Mouse (Mus musculus) hindbrain, postnatal 0 days (tissue): Measurements from ENCODE around the gene Pum2. TPM values are rescaled to one million over a fixed set of nuclear protein-coding genes. Genes with fewer than 3 reads are reported as not detected.
A peak's percentile ranks its signal among the peaks of the same experiment; 100 is the strongest.

ENCODE experiments used
- ATAC-seq: fragments of 200-750 bp; cut with Nextera tagmentation; 2 replicates; pipeline ENCODE4 v1.8.0; 2017; ENCODE audit warnings: mild to moderate bottlenecking, moderate TSS enrichment, moderate library complexity
- DNase-seq: peaks from one replicate; pipeline ENCODE4 v3.0.0-alpha.2; 2015; ENCODE audit warnings: low spot score
- H3K27ac ChIP-seq: fragments of 300-500 bp; sonication (generic); 2 replicates; pipeline ENCODE4 v1.5.1; 2014; ENCODE audit warnings: mild to moderate bottlenecking
- H3K27me3 ChIP-seq: fragments of 300-500 bp; sonication (generic); 2 replicates; pipeline ENCODE4 v1.6.1; 2014; ENCODE audit warnings: low read length, mixed read lengths; ENCODE audit not compliant: insufficient read depth
- H3K36me3 ChIP-seq: fragments of 300-500 bp; sonication (generic); 2 replicates; pipeline ENCODE4 v1.6.1; 2014; ENCODE audit warnings: low read length, mixed read lengths; ENCODE audit not compliant: insufficient read depth
- H3K4me1 ChIP-seq: fragments of 300-500 bp; sonication (generic); 2 replicates; pipeline ENCODE4 v1.6.1; 2014; ENCODE audit warnings: antibody characterized with exemption, low read length, mixed read lengths; ENCODE audit not compliant: insufficient read depth
- H3K4me2 ChIP-seq: fragments of 300-500 bp; sonication (generic); 2 replicates; pipeline ENCODE4 v1.6.1; 2014; ENCODE audit warnings: low read depth, mild to moderate bottlenecking, low read length, moderate library complexity, mixed read lengths
- H3K4me3 ChIP-seq: fragments of 300-500 bp; sonication (generic); 2 replicates; pipeline ENCODE4 v1.5.1; 2014; ENCODE audit warnings: low read length
- H3K9ac ChIP-seq: fragments of 300-500 bp; sonication (generic); replicated peaks from 2 replicates; pipeline ENCODE4 v1.6.1; 2014; ENCODE audit warnings: mild to moderate bottlenecking, low read length, moderate library complexity, mixed read lengths
- H3K9me3 ChIP-seq: fragments of 300-500 bp; sonication (generic); 2 replicates; pipeline ENCODE4 v1.6.1; 2016; ENCODE audit warnings: low read length, mixed read lengths
- CTCF ChIP-seq: IDR thresholded peaks from 2 replicates; pipeline ENCODE4 v1.5.1; 2016; ENCODE audit warnings: antibody characterized with exemption, control low read depth, low read depth
- WGBS: fragments of 180-500 bp; shearing (Covaris S2); extraction: QIAGEN DNeasy Blood & Tissue Kit; methylation state at CpG from one replicate; pipeline ENCODE4 v1.1.7; 2014; 5-methylcytosine and 5-hydroxymethylcytosine counted together
- polyA plus RNA-seq: library from polyadenylated mRNA; unstranded; fragments of >200 nt; fragmentation: Nextera tagmentation; extraction: Ambion mirVana; gene quantifications from 2 replicates; pipeline ENCODE4 v1.2.1, GENCODE M21; 2015
- total RNA-seq: library from RNA; depleted of rRNA; stranded (reverse); fragments of >200 nt; gene quantifications from 2 replicates; pipeline ENCODE4 v1.2.3, GENCODE M21; 2014; rRNA removed

The Pum2 gene
- total RNA-seq: 118 and 133 TPM in 2 replicates
- polyA plus RNA-seq: 31.1 and 34.5 TPM in 2 replicates

- TF ChIP-seq CTCF: no peak
- peak within 1 kb of the TSS; percentile 64 for H3K4me2 ChIP-seq
- H3K9ac ChIP-seq: peak within 1 kb of the TSS; percentile 99
- no peaks in the 10 kb centered on the region for H3K27me3 ChIP-seq
- peak within 1 kb of the TSS; percentile 98 for H3K27ac ChIP-seq
- DNase-seq: peak; percentile 98
- no peaks in the 10 kb centered on the region for H3K36me3 ChIP-seq
- peak within 1 kb of the TSS; percentile 93 for H3K4me3 ChIP-seq
- H3K4me1 ChIP-seq: peaks cover 19% of the 10 kb centered on the region
- H3K9me3 ChIP-seq: no peaks in the 10 kb centered on the region
- WGBS: 0% methylated on average over 27 of the region's 41 CpGs
- peak; percentile 97 for ATAC-seq
These were observed at the start of gene Pum2 for GRCm38 (mm10) chr12:8673974-8674306. Pum2 (plus strand) TSS chr12:8674134.

- Histone ChIP-seq H3K27me3 (no peaks in the 10 kb centered on the region), H3K4me1 (no peaks in the 10 kb centered on the region), H3K27ac (no peak overlapping the region), H3K9me3 (no peaks in the 10 kb centered on the region), H3K4me2 (no peak overlapping the region), H3K36me3 (no peaks in the 10 kb centered on the region), H3K9ac (no peak overlapping the region), H3K4me3 (no peak overlapping the region)
- WGBS: 93% methylated on average over 6 of the region's 6 CpGs
- ATAC-seq (no peak), DNase-seq (no peak)
- TF ChIP-seq CTCF: no peak
These were observed 44.4 kb upstream of the Pum2 start for GRCm38 (mm10) chr12:8629537-8629936.

- Histone ChIP-seq H3K9me3 (no peaks in the 10 kb centered on the region), H3K9ac (no peak overlapping the region), H3K4me3 (no peak overlapping the region), H3K27ac (no peak overlapping the region), H3K27me3 (no peaks in the 10 kb centered on the region), H3K4me2 (no peak overlapping the region), H3K36me3 (no peaks in the 10 kb centered on the region), H3K4me1 (no peaks in the 10 kb centered on the region)
- DNase-seq: no peak
- TF ChIP-seq CTCF: no peak
- no peak for ATAC-seq
- 94% methylated on average over 1 of the region's 1 CpGs for WGBS
These were observed 42.2 kb upstream of the Pum2 start for GRCm38 (mm10) chr12:8631691-8632090.

- Histone ChIP-seq H3K27me3 (no peaks in the 10 kb centered on the region), H3K9me3 (no peaks in the 10 kb centered on the region), H3K36me3 (no peaks in the 10 kb centered on the region), H3K4me1 (no peaks in the 10 kb centered on the region), H3K9ac (no peak overlapping the region), H3K4me3 (no peak overlapping the region), H3K27ac (no peak overlapping the region), H3K4me2 (no peak overlapping the region)
- ATAC-seq (no peak), DNase-seq (no peak)
- WGBS: 83% methylated on average over 2 of the region's 2 CpGs
- no peak for TF ChIP-seq CTCF
These were observed 41.1 kb upstream of the Pum2 start for GRCm38 (mm10) chr12:8632737-8633365.

- H3K4me3 ChIP-seq: no peak overlapping the region
- no peaks in the 10 kb centered on the region for H3K9me3 ChIP-seq
- H3K27ac ChIP-seq: no peak overlapping the region
- no peak overlapping the region for H3K4me2 ChIP-seq
- ATAC-seq (no peak), DNase-seq (no peak)
- 98% methylated on average over 1 of the region's 1 CpGs for WGBS
- TF ChIP-seq CTCF: no peak
- H3K9ac ChIP-seq: no peak overlapping the region
- no peaks in the 10 kb centered on the region for H3K36me3 ChIP-seq
- H3K4me1 ChIP-seq: no peaks in the 10 kb centered on the region
- H3K27me3 ChIP-seq: no peaks in the 10 kb centered on the region
These were observed 39.6 kb upstream of the Pum2 start for GRCm38 (mm10) chr12:8634306-8634705.

- Histone ChIP-seq H3K4me2 (no peak overlapping the region), H3K36me3 (no peaks in the 10 kb centered on the region), H3K4me1 (no peaks in the 10 kb centered on the region), H3K27me3 (no peaks in the 10 kb centered on the region), H3K27ac (no peak overlapping the region), H3K9ac (no peak overlapping the region), H3K4me3 (no peak overlapping the region), H3K9me3 (no peaks in the 10 kb centered on the region)
- TF ChIP-seq CTCF: no peak
- no peak for DNase-seq
- ATAC-seq: no peak
- 97% methylated on average over 4 of the region's 4 CpGs for WGBS
These were observed 38.4 kb upstream of the Pum2 start for GRCm38 (mm10) chr12:8635546-8635945.

GRCm38 (mm10) chr12:8636945-8637344 is 37.0 kb upstream of the Pum2 start:
- H3K4me2 ChIP-seq: no peak overlapping the region
- DNase-seq: no peak
- 95% methylated on average over 14 of the region's 14 CpGs for WGBS

More at GRCm38 (mm10) chr12:8636945-8637344, 37.0 kb upstream of the Pum2 start:
- TF ChIP-seq CTCF: no peak
- H3K36me3 ChIP-seq: no peaks in the 10 kb centered on the region
- H3K4me1 ChIP-seq: no peaks in the 10 kb centered on the region
- H3K9ac ChIP-seq: no peak overlapping the region
- no peaks in the 10 kb centered on the region for H3K27me3 ChIP-seq
- no peak for ATAC-seq
- no peak overlapping the region for H3K4me3 ChIP-seq
- no peak overlapping the region for H3K27ac ChIP-seq
- no peaks in the 10 kb centered on the region for H3K9me3 ChIP-seq
